Mouse (Mus musculus) midbrain, embryonic 12.5 days (tissue): ENCODE results near the gene Ppara. TPM values are rescaled to one million over a fixed set of nuclear protein-coding genes. Genes with fewer than 3 reads are reported as not detected.

Experiments used
- ATAC-seq: fragments of 200-750 bp; cut with Nextera tagmentation; 2 replicates; pipeline ENCODE4 v1.8.0; 2017; ENCODE audit warnings: low read depth, moderate TSS enrichment, moderate library complexity; ENCODE audit not compliant: low FRiP score
- H3K27ac ChIP-seq: fragments of 300-500 bp; sonication (generic); replicated peaks from 2 replicates; pipeline ENCODE4 v1.5.1; 2016; ENCODE audit warnings: mild to moderate bottlenecking
- H3K27me3 ChIP-seq: fragments of 300-500 bp; sonication (generic); 2 replicates; pipeline ENCODE4 v1.6.1; 2016; ENCODE audit warnings: mild to moderate bottlenecking
- H3K36me3 ChIP-seq: fragments of 300-500 bp; sonication (generic); 2 replicates; pipeline ENCODE4 v1.6.1; 2016
- H3K4me1 ChIP-seq: fragments of 300-500 bp; sonication (generic); 2 replicates; pipeline ENCODE4 v1.6.1; 2016
- H3K4me2 ChIP-seq: fragments of 300-500 bp; sonication (generic); replicated peaks from 2 replicates; pipeline ENCODE4 v1.6.1; 2016; ENCODE audit warnings: mild to moderate bottlenecking, moderate library complexity
- H3K4me3 ChIP-seq: fragments of 300-500 bp; sonication (generic); 2 replicates; pipeline ENCODE4 v1.5.1; 2016; ENCODE audit warnings: mild to moderate bottlenecking
- H3K9ac ChIP-seq: fragments of 300-500 bp; sonication (generic); replicated peaks from 2 replicates; pipeline ENCODE4 v1.6.1; 2016; ENCODE audit warnings: mild to moderate bottlenecking, moderate library complexity
- H3K9me3 ChIP-seq: fragments of 300-500 bp; sonication (generic); 2 replicates; pipeline ENCODE4 v1.6.1; 2016; ENCODE audit warnings: mild to moderate bottlenecking
- WGBS: fragments of 180-500 bp; shearing (Covaris S2); methylation state at CpG from one replicate; pipeline ENCODE4 v1.1.7; 2016; 5-methylcytosine and 5-hydroxymethylcytosine counted together
- polyA plus RNA-seq: library from polyadenylated mRNA; unstranded; fragments of >200 nt; fragmentation: Nextera tagmentation; extraction: Ambion mirVana; gene quantifications from 2 replicates; pipeline ENCODE4 v1.2.1, GENCODE M21; 2016

Gene Ppara
- polyA plus RNA-seq, 1 experiment from 2014 or later: 0.79 TPM

DNA sequence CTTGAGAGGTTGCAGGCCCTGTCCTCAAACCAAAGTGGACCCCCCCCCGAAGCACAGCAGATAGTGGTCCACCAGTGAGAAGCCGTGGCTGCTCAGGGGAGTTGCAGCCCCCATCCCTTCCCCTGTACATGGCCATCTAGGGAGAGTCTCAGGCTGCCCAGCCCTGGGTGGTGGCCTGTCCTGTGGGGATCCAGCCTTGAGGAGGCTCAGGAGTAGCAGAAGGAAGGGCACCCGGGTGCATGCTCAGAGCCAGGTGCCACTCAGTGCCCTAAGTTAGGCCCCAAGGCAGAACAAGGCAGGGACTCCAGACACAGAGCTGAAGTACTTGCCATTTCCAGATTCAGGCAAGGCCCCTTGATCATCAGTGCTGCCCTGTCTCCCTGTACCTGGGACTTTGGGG lies 19.7 kb upstream of the Ppara start:
- no peak overlapping the region for H3K4me2 ChIP-seq
- peaks cover 39% of the 10 kb centered on the region for H3K27me3 ChIP-seq
- no peak overlapping the region for H3K27ac ChIP-seq
- ATAC-seq: no peak
- H3K9me3 ChIP-seq: no peaks in the 10 kb centered on the region
- no peaks in the 10 kb centered on the region for H3K36me3 ChIP-seq
- no peaks in the 10 kb centered on the region for H3K4me1 ChIP-seq
- whole genome bisulfite sequencing: 77% methylated on average over 3 of the region's 3 CpGs
- H3K4me3 ChIP-seq: no peak overlapping the region
- H3K9ac ChIP-seq: no peak overlapping the region; the same call in 1 of the 2 replicates

DNA sequence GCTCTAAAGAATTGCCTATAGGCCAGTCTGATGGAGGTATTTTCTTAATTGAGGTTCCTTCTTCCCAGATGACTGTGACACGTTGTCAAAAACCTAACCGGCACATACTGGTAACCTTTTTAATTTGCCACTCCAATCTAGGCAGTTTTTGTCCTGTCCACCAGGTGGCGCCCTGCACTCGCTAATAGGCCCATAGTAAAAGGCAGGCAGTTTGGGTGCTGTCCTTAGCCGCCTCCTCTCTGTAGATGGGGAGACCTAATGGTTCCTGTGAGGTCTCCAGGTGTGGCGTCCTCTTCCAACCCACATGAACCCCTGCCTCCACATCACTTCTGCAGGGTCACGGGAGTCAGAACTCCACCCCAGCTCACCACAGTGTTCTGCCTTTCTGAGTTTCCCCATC lies 18.7 kb upstream of the Ppara start:
- Histone ChIP-seq H3K4me1 (no peaks in the 10 kb centered on the region), H3K27me3 (peaks cover 41% of the 10 kb centered on the region), H3K4me3 (no peak overlapping the region), H3K4me2 (no peak overlapping the region), H3K9ac (no peak overlapping the region), H3K27ac (no peak overlapping the region), H3K9me3 (no peaks in the 10 kb centered on the region), H3K36me3 (no peaks in the 10 kb centered on the region)
- WGBS: 5% methylated on average over 7 of the region's 7 CpGs
- no peak for ATAC-seq

DNA sequence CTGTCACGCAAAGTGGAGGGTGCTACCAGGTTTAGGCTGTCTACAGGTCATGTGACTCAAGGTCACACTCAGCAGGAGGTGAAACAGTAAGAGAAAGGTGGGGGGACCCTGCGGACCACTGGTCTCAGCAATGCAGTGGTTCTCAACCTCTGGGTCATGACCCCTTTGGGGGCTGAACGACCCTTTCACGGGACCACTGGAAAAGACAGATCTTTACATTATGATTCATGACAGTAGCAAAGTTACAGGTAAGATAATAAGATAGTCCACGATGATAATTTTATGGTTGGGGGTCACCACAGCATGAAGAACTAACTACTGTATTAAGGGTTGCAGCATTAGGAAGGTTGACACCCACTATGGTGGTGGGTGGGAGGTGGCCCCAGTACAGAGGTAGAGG lies 18.2 kb upstream of the Ppara start:
- H3K4me1 ChIP-seq: no peaks in the 10 kb centered on the region
- no peaks in the 10 kb centered on the region for H3K36me3 ChIP-seq
- H3K4me2 ChIP-seq: no peak overlapping the region
- ATAC-seq: no peak
- no peak overlapping the region for H3K9ac ChIP-seq
- no peak overlapping the region for H3K4me3 ChIP-seq
- H3K27me3 ChIP-seq: peaks cover 41% of the 10 kb centered on the region
- H3K27ac ChIP-seq: no peak overlapping the region
- H3K9me3 ChIP-seq: no peaks in the 10 kb centered on the region
- WGBS: 79% methylated on average over 5 of the region's 5 CpGs

DNA sequence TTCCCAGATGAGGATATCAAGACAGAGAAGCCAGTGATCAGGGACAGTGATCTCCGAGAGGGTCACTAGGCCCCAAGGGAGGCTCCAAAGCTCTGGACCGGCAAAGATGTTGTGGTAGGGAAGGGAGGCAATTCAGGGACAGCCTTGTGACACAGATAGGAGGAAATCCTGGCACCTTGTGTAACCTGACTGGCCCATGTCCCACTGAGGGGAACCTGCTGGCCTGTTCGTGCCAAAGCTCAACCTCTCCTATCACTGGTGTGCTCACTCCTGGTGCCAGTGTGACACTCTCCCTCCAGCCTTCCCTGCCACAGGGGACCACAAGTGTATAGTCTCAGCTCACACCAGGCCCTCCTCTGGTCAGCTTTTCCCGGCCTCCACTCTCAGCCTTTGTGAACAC lies 17.8 kb upstream of the Ppara start:
- Histone ChIP-seq H3K4me2 (no peak overlapping the region), H3K27me3 (peaks cover 38% of the 10 kb centered on the region), H3K9ac (no peak overlapping the region), H3K4me3 (no peak overlapping the region), H3K9me3 (no peaks in the 10 kb centered on the region), H3K36me3 (no peaks in the 10 kb centered on the region), H3K4me1 (no peaks in the 10 kb centered on the region), H3K27ac (no peak overlapping the region)
- ATAC-seq: no peak
- 69% methylated on average over 4 of the region's 4 CpGs for WGBS

DNA sequence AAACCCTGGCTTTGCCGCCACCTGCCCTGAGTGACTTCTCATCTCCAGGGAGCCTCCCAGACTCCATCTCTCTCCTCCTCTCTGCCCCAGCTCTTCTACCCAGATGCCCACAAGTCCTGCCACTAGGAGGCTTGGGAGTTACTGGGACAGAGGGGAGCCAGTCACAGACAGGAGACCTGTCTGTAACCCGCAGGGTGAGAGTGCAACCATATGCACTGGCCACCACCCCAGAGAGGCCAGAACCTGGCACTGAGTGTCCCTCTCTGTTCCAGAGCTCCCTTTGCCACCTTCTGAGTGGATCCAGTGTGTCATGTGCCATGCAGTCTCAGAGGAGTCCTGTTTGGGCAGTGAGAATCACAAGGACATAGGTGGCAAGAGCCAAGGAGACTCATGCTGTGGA lies 17.0 kb upstream of the Ppara start:
- no peaks in the 10 kb centered on the region for H3K4me1 ChIP-seq
- peaks cover 35% of the 10 kb centered on the region for H3K27me3 ChIP-seq
- WGBS: 79% methylated on average over 2 of the region's 2 CpGs

GRCm38 (mm10) chr15:85719017-85719416 lies 15.8 kb upstream of the Ppara start:
- Histone ChIP-seq H3K4me2 (no peak overlapping the region), H3K9ac (no peak overlapping the region), H3K36me3 (no peaks in the 10 kb centered on the region), H3K9me3 (no peaks in the 10 kb centered on the region), H3K27ac (no peak overlapping the region), H3K27me3 (peaks cover 37% of the 10 kb centered on the region), H3K4me3 (no peak overlapping the region), H3K4me1 (no peaks in the 10 kb centered on the region)
- no peak for ATAC-seq
- 82% methylated on average over 7 of the region's 7 CpGs for WGBS

More for the DNA sequence above, 17.0 kb upstream of the Ppara start:
- no peaks in the 10 kb centered on the region for H3K9me3 ChIP-seq
- H3K9ac ChIP-seq: 0 out of 2 replicates have a peak overlapping the region, but pooled peaks have one; percentile 8
- ATAC-seq: no peak
- H3K4me3 ChIP-seq: no peak overlapping the region
- H3K27ac ChIP-seq: no peak overlapping the region
- no peaks in the 10 kb centered on the region for H3K36me3 ChIP-seq
- H3K4me2 ChIP-seq: no peak overlapping the region

GRCm38 (mm10) chr15:85720366-85720841 lies 14.4 kb upstream of the Ppara start:
- H3K9me3 ChIP-seq: no peaks in the 10 kb centered on the region
- H3K27ac ChIP-seq: no peak overlapping the region
- H3K4me3 ChIP-seq: no peak overlapping the region
- peaks cover 44% of the 10 kb centered on the region for H3K27me3 ChIP-seq
- WGBS: 75% methylated on average over 6 of the region's 6 CpGs
- no peak for ATAC-seq
- no peaks in the 10 kb centered on the region for H3K4me1 ChIP-seq
- no peaks in the 10 kb centered on the region for H3K36me3 ChIP-seq
- no peak overlapping the region for H3K4me2 ChIP-seq
- H3K9ac ChIP-seq: no peak overlapping the region

GRCm38 (mm10) chr15:85724271-85725165 lies 10.3 kb upstream of the Ppara start:
- ATAC-seq: no peak
- WGBS: 47% methylated on average over 11 of the region's 11 CpGs

GRCm38 (mm10) chr15:85728224-85728623 lies 6.6 kb upstream of the Ppara start:
- Histone ChIP-seq H3K4me1 (no peaks in the 10 kb centered on the region), H3K9me3 (no peaks in the 10 kb centered on the region), H3K4me2 (no peak overlapping the region), H3K36me3 (no peaks in the 10 kb centered on the region), H3K9ac (no peak overlapping the region), H3K27ac (no peak overlapping the region), H3K27me3 (peaks cover 58% of the 10 kb centered on the region), H3K4me3 (no peak overlapping the region)
- 85% methylated on average over 5 of the region's 5 CpGs for WGBS
- no peak for ATAC-seq

More at GRCm38 (mm10) chr15:85724271-85725165, 10.3 kb upstream of the Ppara start:
- Histone ChIP-seq H3K9ac (no peak overlapping the region), H3K9me3 (no peaks in the 10 kb centered on the region), H3K36me3 (no peaks in the 10 kb centered on the region), H3K4me1 (no peaks in the 10 kb centered on the region), H3K27me3 (peaks cover 50% of the 10 kb centered on the region), H3K4me2 (no peak overlapping the region), H3K4me3 (no peak overlapping the region), H3K27ac (no peak overlapping the region)

GRCm38 (mm10) chr15:85729256-85729655 lies 5.5 kb upstream of the Ppara start:
- Histone ChIP-seq H3K27ac (no peak overlapping the region), H3K27me3 (peaks cover 64% of the 10 kb centered on the region), H3K4me2 (no peak overlapping the region), H3K4me3 (no peak overlapping the region), H3K4me1 (no peaks in the 10 kb centered on the region), H3K9ac (no peak overlapping the region), H3K9me3 (no peaks in the 10 kb centered on the region), H3K36me3 (no peaks in the 10 kb centered on the region)
- no peak for ATAC-seq
- 81% methylated on average over 9 of the region's 9 CpGs for WGBS

DNA sequence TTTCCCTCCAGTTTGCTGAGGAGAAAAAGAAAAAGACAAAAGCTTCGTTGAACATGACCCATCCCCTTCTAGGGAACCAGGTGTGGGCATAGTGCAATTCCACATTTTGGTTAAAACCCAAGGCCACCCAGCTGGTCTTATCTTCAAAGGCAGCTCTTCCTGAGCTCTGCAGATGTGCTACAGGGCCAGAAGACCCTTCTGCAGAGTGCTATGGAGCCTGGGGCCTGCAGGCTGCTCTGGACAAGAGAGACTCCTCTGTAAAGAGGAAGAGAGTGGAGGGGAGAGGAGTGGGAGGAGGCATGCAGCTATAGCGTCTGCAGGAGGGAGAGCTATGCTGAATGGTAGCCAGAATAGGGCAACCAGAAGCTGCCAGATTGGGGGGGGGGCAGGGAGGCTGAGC lies 4.8 kb upstream of the Ppara start:
- Histone ChIP-seq H3K36me3 (no peaks in the 10 kb centered on the region), H3K4me3 (no peak overlapping the region), H3K27me3 (peaks cover 68% of the 10 kb centered on the region), H3K9ac (no peak overlapping the region), H3K27ac (no peak overlapping the region), H3K4me2 (no peak overlapping the region), H3K4me1 (peaks cover 6% of the 10 kb centered on the region), H3K9me3 (no peaks in the 10 kb centered on the region)
- 55% methylated on average over 2 of the region's 2 CpGs for WGBS
- ATAC-seq: no peak

GRCm38 (mm10) chr15:85731885-85732603 lies 2.7 kb upstream of the Ppara start:
- Histone ChIP-seq H3K9ac (no peak overlapping the region), H3K9me3 (no peaks in the 10 kb centered on the region), H3K4me1 (peaks cover 16% of the 10 kb centered on the region), H3K4me3 (no peak overlapping the region), H3K36me3 (no peaks in the 10 kb centered on the region), H3K4me2 (no peak overlapping the region), H3K27ac (no peak overlapping the region), H3K27me3 (peaks cover 85% of the 10 kb centered on the region)
- 74% methylated on average over 3 of the region's 3 CpGs for WGBS
- no peak for ATAC-seq
